Mouse (Mus musculus) urinary bladder, postnatal 4 days (tissue): Measurements from ENCODE around the gene Ybx1.

Experiments
- DNase-seq, 2 experiments: peaks; one replicate each; pipeline ENCODE4 v3.0.0; 2021 to 2022; ENCODE audit warnings: low spot score in 2 of 2

The Ybx1 gene

DNA sequence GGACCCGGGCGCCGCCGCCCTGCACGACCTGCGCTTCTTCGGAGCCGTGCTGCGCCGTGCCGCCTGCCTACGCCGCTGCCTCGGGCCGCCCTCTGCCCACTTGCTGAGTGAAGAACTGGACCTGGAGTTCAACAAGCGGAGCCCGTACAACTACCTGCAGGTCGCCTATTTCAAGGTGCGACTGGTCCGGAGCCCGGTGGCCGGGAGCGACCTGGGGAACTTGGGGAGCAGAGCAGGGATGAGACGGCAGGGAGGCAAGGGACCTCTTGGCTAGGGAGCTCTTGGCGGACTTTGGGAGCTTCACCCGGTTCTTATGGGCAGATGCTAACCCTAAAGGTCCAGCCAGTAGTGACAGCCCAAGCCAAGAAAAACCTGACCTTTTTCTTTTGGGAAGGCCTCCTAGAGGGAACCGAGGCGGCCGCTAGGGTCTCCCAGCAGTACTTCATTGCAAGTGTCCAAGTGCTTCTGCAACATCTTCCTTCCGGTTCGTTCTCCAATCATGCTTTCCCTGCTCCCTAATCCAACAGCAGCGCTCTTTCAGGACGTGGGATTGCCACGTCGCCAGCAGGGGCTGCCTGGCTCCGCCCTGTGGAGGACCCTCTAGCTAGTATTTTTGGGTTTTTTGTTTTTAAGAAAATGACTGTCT, 61.0 kb downstream of the Ybx1 start:
- peak in 1 of 2 experiments; percentile 40 for DNase-seq

DNA sequence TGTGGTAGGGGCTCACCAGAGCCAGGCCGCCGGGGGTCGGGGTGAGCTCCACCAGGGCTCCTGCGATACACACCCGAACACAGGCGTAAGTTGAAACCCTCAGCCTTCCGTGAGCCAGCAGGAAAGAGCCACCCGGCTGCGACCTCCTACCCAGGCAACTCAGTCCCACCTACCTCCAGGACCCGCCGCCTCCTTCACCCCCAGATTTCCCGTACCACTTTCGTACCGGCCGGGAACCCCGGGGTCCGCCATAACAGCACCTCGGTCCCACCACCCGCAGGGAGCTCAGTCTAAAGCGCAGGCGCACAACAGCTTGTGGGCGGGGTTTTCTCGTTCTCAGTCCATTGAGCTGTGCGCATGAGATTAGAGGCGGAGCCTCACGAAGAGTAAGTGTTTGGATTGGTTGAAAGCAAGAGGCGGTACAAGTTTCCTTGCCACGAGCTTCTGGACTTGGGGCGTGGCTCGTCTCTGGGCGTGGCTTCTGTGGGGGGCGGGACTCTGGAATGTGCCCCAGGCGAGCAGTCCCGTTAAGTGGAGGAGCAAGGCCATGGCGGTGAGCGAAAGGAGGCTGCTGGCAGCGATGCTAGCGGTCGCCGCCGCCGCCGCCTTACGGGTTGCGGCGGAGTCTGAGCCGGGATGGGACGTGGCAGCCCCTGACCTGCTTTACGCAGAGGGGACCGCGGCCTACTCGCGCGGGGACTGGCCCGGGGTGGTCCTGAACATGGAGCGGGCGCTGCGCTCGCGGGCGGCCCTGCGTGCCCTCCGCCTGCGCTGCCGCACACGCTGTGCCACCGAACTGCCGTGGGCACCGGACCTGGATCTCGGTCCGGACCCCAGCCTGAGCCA, 61.8 kb downstream of the Ybx1 start, which contains the start of the genes AU022252 and P3h1:
Gene AU022252 (minus strand): TSS at position 303 of the 846 bp plus-strand sequence.
Gene P3h1 (plus strand): TSS at position 506 of the 846 bp plus-strand sequence.
- peak; percentile 97 to 99 for DNase-seq
